Comparison of ENCODE assay signal across 9 mouse cellular contexts in the genomic region with DNA sequence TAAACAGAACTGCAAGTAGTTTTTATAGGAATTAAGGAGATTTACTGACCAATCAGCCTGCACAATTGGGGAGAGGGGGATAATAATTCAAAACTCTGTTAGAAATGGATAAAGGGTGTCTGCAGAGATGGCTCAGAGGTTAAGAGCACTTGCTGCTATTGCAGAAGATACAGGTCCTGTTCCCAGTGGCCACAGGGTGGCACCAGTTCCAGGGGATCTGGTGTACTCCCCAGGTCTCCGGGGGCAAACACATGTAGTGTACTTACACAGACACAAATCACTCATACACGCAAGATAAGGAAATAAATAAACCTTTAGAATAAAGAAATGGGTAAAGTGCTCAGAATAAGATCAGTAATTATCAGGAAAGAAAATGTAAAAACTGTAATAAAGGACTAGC. TPM values are rescaled to one million over a fixed set of nuclear protein-coding genes. Genes with fewer than 3 reads are reported as not detected.
DNase-seq lines count a peak whose midpoint lies in the region; ATAC-seq and TF ChIP-seq lines count a peak whose summit lies in the region.
"Had no signal": no experiment of that assay in that cellular context is flagged by ENCODE, and none has a peak within 500 bp of the region (broad histone marks: within the 10 kb centered on the region; RNA-seq: fewer than 3 reads in every experiment).

No protein-coding gene starts in this region.

- ATAC-seq in G1E (ENCODE audit: extremely low read depth, insufficient number of reproducible peaks, low FRiP score, poor library complexity, severe bottlenecking): peak; percentile 28; the same call in 1 of the 2 replicates
- no peak for ATAC-seq in stomach, postnatal 0 days (ENCODE audit: low FRiP score, low TSS enrichment)

- H3K4me1 ChIP-seq in G1E (ENCODE audit: insufficient read depth, low read depth, low read length): no peaks in the 10 kb centered on the region
- no peaks in the 10 kb centered on the region for H3K4me1 ChIP-seq in stomach, postnatal 0 days (replicated peaks; ENCODE audit: control insufficient read depth, insufficient read depth)
- H3K4me1 ChIP-seq: limb, embryonic 13.5 days had no signal

- TF ChIP-seq CTCF in G1E (IDR thresholded peaks at IDR 0.05; ENCODE audit: low read depth, low read length): no peak
- TF ChIP-seq CTCF in stomach, postnatal 0 days (IDR thresholded peaks at IDR 0.05; ENCODE audit: low read depth): peak; percentile 71

- no peak overlapping the region for H3K9ac ChIP-seq in stomach, postnatal 0 days (ENCODE audit: low read length)
- H3K9ac ChIP-seq: limb, embryonic 13.5 days had no signal

- H3K4me2 ChIP-seq in stomach, postnatal 0 days (replicated peaks; ENCODE audit: low read depth): no peak overlapping the region
- H3K4me2 ChIP-seq: limb, embryonic 13.5 days had no signal

- TF ChIP-seq EP300 in stomach, postnatal 0 days (optimal IDR thresholded peaks at IDR 0.05): no peak

- DNase-seq in adrenal gland, adult 2 months: peak; percentile 33
- no peak for DNase-seq in adrenal gland, adult 8-10 months
- DNase-seq in layer of hippocampus, adult 11-12 months (ENCODE audit: low spot score): peak; percentile 28
- no peak for DNase-seq in layer of hippocampus, postnatal 36 days
- DNase-seq in G1E (ENCODE audit: low spot score): no peak
- peak; percentile 46 to 57 for DNase-seq in heart, postnatal 14 days
- peak; percentile 47 for DNase-seq in stomach, postnatal 0 days (ENCODE audit: low spot score)
- no peak for DNase-seq in ovary, postnatal 14 days (ENCODE audit: low spot score)

- no peak overlapping the region for H3K27ac ChIP-seq in stomach, postnatal 0 days (replicated peaks)
- H3K27ac ChIP-seq: limb, embryonic 13.5 days had no signal

- H3K9me3 ChIP-seq in G1E (replicated peaks): peaks cover 9% of the 10 kb centered on the region; the same call in 1 of the 2 replicates
- H3K9me3 ChIP-seq in stomach, postnatal 0 days (ENCODE audit: control insufficient read depth, low read length): no peaks in the 10 kb centered on the region
- H3K9me3 ChIP-seq: limb, embryonic 13.5 days had no signal

- intact Hi-C loops in heart, postnatal 14 days (cut with DNase I): loop anchor here (2.0 to 10.0 kb wide), 4 partner anchors 58 to 543 kb away; no protein-coding TSS in a partner anchor

- 56% methylated on average over 2 of the region's 2 CpGs for WGBS in stomach, postnatal 0 days

- H3K27me3 ChIP-seq in G1E (ENCODE audit: insufficient read depth, low read length): no peaks in the 10 kb centered on the region
- H3K27me3 ChIP-seq in stomach, postnatal 0 days (ENCODE audit: control insufficient read depth, insufficient read depth, low read length): no peaks in the 10 kb centered on the region
- H3K27me3 ChIP-seq: limb, embryonic 13.5 days had no signal

- H3K36me3 ChIP-seq in G1E (replicated peaks): peaks cover 94% of the 10 kb centered on the region
- peaks cover 48% of the 10 kb centered on the region; the same call in 1 of the 2 replicates for H3K36me3 ChIP-seq in stomach, postnatal 0 days (ENCODE audit: control insufficient read depth, insufficient read depth, low read length)

- no peak overlapping the region for H3K4me3 ChIP-seq in G1E (ENCODE audit: low read depth, low read length)
- H3K4me3 ChIP-seq in stomach, postnatal 0 days (ENCODE audit: low read depth, low read length): no peak overlapping the region
- H3K4me3 ChIP-seq: limb, embryonic 13.5 days had no signal

RNA-seq across cellular contexts. Expression of a gene that starts 12.1 kb away (rescaled TPM):
- total RNA-seq in adrenal gland, adult 2 months (2021): 100 to 1,000 TPM; 127 to 143 TPM
- 21.1 and 27.6 TPM in 2 replicates for polyA plus RNA-seq in adrenal gland, adult 2 months (2012; rRNA removed)
- total RNA-seq in adrenal gland, adult 8-10 months (2022): 10 to 100 TPM; 80.4 to 93.6 (median 88.5) TPM
- total RNA-seq in layer of hippocampus, postnatal 36 days (2021): 10 to 100 TPM; 71.7 to 76.5 TPM
- 111 and 113 TPM in 2 replicates for total RNA-seq in G1E (2014; fragmentation: Nextera tagmentation)
- total RNA-seq in G1E (2017): 102 and 109 TPM in 2 replicates
- 14.5 and 15.4 TPM in 2 replicates for polyA plus RNA-seq in G1E (2012)
- 100 to 1,000 TPM; 369 to 371 TPM for total RNA-seq in heart, postnatal 14 days (2021)
- polyA plus RNA-seq in stomach, postnatal 0 days (2015; fragmentation: Nextera tagmentation; extraction: Ambion mirVana): 277 and 291 TPM in 2 replicates

RNA-seq across cellular contexts. Expression of a gene that starts 25.3 kb away (rescaled TPM):
- 100 to 1,000 TPM; 140 to 156 TPM for total RNA-seq in adrenal gland, adult 2 months (2021)
- polyA plus RNA-seq in adrenal gland, adult 2 months (2012; rRNA removed): 8.6 and 10.2 TPM in 2 replicates
- 100 to 1,000 TPM; 129 to 155 (median 138) TPM for total RNA-seq in adrenal gland, adult 8-10 months (2022)
- total RNA-seq in layer of hippocampus, postnatal 36 days (2021): 100 to 1,000 TPM; 192 to 202 TPM
- total RNA-seq in G1E (2014; fragmentation: Nextera tagmentation): 377 and 509 TPM in 2 replicates
- 134 and 148 TPM in 2 replicates for total RNA-seq in G1E (2017)
- polyA plus RNA-seq in G1E (2012): 47.3 and 56.1 TPM in 2 replicates
- total RNA-seq in heart, postnatal 14 days (2021): 100 to 1,000 TPM in 1 of 2 experiments, 10 to 100 TPM in 1; 96.8 to 101 TPM
- polyA plus RNA-seq in stomach, postnatal 0 days (2015; fragmentation: Nextera tagmentation; extraction: Ambion mirVana): 229 and 231 TPM in 2 replicates

Comparison
In these comparisons a context has a peak if more than half of its experiments do, and no peak if none do; other contexts are left out.
1. DNase-seq: peak in adrenal gland, adult 2 months (single experiment), layer of hippocampus, adult 11-12 months (single experiment), heart, postnatal 14 days (2 of 2) and stomach, postnatal 0 days (single experiment); none in adrenal gland, adult 8-10 months (single experiment), layer of hippocampus, postnatal 36 days (0 of 2), G1E (single experiment) and ovary, postnatal 14 days (single experiment).